Mouse (Mus musculus) bone marrow, adult 2 months (tissue): ENCODE results near the gene Smim11.

ENCODE experiments used
- CTCF ChIP-seq: fragments of 200-500 bp; IDR thresholded peaks from 2 replicates; pipeline ENCODE4 v1.5.1; 2011; ENCODE audit warnings: low read length, control low read depth; ENCODE audit not compliant: control insufficient read depth, insufficient read depth
- POLR2A ChIP-seq: fragments of 200-500 bp; IDR thresholded peaks from 2 replicates; pipeline ENCODE4 v1.6.1; 2011; ENCODE audit warnings: low read depth, mild to moderate bottlenecking, control low read depth, low read length, borderline replicate concordance; ENCODE audit not compliant: control insufficient read depth

DNA sequence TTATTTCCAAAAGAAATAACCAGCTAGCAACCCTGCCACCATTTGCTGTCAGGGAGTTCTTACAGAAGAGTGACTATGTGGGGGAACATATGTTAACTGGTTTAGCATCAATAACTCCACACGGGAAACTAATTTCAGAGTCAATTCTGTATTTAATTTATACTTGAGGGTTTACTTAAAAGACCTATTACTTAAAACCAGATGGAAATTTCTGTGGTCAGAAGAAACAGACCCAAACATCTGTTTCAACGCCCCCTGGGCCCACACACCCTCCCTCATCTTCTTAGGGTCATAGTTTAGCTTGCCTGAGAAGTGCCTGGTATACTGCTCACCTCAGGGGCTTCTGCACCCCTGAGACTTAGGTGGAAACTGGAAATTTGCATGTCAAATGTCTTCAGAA lies 52.8 kb downstream of the Smim11 start:
- TF ChIP-seq POLR2A (no peak), CTCF (no peak)
